Mouse (Mus musculus) retina, adult 2 months (tissue): ENCODE data around the gene Clmn.

Experiments used
- DNase-seq: peaks from one replicate; pipeline ENCODE4 v3.0.0-alpha.2; 2012; ENCODE audit warnings: low read depth, low spot score

Clmn gene

DNA sequence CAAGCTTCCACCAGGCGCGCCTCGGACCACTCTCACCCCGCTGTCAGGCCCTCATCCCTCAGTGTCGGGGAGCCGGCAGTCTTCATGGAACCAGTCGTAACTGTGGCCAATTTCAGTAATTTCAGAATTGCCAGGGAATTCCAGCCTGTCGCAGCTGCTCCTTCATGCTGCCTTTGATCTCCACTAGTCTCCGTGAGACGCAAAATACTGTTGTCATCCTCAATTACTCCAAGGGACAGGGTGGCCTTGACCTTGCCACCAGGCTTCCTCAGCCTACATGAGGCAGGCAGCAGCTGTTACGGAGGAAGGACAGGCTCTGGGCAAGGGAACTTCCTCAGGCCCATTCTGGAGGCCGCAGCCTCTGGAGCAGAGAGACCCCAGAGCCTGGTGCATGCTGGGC lies 15.5 kb upstream of the Clmn start:
- no peak for DNase-seq

DNA sequence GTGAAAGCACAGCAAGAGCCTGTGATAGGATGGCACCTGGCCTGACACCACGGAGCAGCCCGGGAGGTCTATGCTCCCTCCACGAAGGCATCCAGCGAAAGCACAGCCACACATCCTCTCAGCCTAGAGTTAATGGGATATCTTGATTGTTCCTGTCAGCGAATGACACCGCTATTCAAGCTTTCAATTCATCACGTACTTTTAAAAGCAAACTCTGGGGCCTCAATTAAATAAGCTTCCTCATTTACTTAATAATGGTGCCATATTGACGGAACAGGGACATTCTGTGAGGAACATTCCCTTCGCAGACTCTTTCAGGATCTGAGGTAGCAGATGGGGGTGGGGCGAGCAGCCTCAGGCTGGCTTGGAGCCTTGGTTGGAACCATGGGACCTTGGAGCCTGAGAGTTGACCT lies 14.7 kb upstream of the Clmn start:
- no peak for DNase-seq

DNA sequence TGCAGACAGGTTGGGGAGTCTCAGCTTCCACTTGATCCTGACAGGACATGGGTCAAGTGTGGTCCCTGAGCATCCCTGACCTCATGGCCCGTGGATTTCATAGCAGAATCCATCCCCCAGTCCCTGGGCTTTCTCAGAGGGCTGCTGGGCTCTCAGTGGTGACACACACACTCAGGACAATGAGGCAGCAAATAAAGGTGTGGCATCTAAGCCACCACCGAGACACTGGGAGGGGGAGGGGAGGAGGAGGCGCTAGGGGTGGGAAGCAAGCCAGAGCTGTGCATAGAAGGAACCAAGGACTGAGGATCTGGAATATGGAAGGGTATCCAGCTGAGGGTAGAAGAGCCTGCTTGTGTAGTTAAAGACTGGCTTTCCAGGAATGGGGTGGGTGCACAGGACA lies 11.2 kb upstream of the Clmn start:
- no peak for DNase-seq

DNA sequence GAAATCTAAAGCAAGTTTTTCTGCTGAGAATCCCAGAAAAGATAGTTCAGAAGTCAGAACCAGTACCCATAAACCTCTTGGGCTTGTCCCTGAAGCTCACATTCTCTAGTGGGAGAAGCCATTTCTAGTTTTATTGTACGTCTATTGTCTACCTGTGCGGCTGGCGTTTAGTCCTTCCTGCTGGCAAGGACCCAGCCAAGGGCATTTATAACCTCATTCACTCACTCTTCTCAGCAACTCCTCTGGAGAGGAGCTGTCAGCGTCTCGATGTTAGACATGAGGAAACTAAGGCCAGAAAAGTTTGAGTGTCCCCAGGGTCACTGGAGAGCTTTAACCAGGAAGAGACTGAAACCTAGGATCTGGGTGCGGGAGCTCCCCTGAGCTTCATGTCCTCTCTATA lies 7.1 kb upstream of the Clmn start:
- DNase-seq: no peak

DNA sequence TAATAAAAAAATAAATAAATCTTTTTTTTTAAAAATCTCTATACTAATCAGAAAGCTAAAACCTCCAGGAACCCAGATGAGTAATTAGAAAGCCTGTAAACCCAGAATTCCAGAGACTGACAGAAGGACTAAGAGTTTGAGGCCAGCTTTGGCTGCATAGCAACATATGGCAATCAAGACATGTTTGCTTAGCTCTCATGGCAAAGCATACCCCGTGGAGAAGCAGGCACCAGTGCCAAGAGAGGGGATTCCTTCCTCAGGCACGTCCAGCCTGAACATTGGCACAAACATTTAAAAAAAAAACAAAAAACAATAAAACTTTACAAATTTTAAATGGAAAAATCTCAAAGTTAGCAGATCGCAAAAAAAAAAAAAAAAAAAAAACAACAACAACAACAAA lies 4.9 kb upstream of the Clmn start:
- DNase-seq: no peak

DNA sequence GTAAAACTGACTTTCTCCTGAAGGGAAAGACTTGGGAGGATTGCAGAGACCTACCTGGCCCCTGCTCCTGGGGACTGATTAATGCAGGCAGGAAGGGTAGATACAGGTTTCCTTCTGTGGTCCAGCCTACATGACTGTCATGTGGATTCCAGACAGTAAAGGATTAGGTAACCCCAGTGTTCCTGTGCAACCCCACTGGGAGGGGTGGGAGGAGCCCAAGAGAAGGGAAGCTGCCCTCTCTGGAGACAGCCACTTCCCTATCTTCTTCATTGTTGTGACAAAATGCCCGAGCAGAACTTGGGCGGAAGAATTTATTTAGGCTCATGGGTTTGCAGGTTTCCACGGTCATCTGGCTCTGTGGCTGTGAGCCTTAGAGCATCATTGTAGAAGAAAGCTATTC lies 3.6 kb upstream of the Clmn start:
- no peak for DNase-seq

DNA sequence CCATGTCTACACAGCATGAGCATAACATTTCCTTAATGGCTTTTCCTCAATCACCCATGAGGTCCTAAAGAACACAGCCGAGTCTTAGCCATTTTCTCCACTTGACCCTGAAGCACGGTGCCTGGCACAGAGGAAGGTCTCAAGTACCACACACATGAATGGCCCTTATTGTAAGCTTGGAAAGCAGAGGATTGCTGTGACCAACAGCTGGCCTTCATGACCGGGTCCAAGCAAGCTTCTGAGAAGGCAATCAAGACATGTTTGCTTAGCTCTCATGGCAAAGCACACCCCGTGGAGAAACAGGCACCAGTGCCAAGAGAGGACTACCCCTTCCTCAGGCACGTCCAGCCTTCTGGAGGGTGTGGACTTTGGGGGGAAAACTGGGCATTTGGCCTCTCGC lies 3.0 kb upstream of the Clmn start:
- no peak for DNase-seq

GRCm38 (mm10) chr12:104865166-104865535 lies 275 bp upstream of the Clmn start:
- DNase-seq: no peak

DNA sequence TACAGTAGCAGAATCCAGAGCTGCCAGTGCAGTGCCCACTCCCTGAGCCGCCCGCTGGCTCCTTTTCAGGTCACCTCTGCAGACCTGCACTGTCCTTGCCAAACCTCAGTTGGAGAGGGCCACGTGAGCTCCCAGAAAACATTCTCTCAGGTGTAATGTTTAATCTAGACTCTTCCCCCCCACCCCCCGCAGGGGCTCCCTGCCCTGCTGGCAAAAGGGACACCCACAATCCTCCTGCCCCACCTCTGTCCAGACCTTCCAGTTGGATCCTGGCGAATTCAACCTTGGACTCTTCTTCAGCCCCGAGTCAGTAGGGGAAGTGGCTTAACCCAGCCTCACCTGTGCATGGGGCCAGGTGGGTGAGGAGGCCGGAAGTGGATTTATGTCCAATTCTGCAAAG lies 1.2 kb downstream of the Clmn start:
- DNase-seq: no peak

GRCm38 (mm10) chr12:104859140-104859539 lies 5.7 kb downstream of the Clmn start:
- no peak for DNase-seq

GRCm38 (mm10) chr12:104858732-104859131 lies 6.1 kb downstream of the Clmn start:
- no peak for DNase-seq

- DNase-seq: no peak
Observed at GRCm38 (mm10) chr12:104857614-104858013, 7.3 kb downstream of the Clmn start.

DNA sequence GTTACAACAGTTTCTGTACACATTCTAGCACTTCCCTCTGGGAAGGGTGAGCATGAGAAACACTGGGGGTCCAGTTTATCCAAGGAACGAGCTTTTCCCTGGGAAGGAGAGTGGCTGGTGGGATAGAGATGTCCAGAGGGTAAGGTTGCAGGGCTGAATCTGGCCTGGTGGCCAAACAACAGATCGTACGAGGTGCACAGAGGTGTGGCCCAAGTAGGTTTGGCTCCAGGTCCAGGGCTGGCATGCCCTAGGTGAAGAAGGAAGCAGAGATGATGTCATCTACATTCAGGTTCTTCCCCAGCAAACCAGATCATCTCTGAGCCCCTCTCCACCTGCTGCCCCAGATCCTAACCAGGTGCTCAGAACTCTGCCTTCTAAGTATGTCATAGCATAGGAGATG lies 8.3 kb downstream of the Clmn start:
- DNase-seq: no peak

- no peak for DNase-seq
Observed at GRCm38 (mm10) chr12:104855548-104855947, 9.3 kb downstream of the Clmn start.

- DNase-seq: no peak
Observed at GRCm38 (mm10) chr12:104854826-104855225, 10.1 kb downstream of the Clmn start.

DNA sequence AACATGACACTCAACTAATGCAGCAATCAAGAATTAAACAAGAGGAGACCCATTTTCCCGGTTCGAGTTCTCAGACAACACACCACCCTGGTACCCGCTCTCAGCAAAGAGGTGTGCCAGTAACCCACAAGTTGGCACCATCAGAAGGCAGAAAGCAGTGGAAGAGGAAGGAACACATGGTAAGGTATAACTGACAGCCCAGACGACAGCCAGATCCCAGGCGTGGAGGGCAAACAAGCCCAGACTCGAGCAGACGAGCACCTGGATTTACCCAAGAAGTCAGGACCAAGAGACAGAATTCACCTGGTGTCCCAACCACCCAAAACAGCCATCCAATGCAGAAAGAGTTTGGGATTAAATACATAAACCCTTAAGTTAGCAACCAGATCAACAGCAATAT lies 11.5 kb downstream of the Clmn start:
- no peak for DNase-seq

DNA sequence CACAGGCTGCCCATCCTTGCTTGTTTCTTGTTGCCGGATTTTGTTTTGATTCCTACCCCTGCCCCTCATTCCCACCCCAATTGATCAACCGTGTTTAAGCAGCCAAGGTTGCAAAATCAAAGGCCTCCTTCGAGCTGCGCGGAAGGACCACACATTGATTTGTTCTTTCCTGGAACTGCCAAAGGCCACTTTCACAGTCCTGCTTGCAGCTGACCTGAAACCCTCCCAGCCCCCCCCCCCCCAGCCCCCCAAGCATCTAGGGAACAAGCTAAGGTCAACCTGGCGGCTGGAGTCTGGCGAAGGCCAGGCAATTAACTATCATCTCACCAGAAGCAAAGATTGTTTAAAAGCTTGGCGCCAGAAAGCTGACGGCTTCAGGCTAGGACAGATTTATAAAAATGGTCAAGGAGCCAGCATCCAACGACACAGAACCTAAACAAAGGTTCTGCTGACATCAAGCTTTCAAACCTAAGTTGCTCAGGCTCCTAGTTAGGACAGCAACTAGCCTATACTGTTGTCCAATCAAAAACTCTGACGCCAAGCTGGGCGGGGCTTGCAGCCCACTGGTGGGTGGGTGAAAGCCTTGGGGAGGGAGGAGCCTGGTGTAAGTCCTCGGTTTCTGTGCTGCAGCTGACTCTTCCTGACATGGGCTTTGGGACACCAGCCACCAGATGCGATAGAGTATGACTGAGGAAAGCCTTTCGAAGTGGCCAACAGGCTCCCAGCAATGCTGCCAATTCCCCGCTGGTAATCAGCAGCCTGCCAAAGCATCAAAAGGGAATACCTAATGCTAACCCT lies 13.0 kb downstream of the Clmn start:
- DNase-seq: no peak

- no peak for DNase-seq
Observed at GRCm38 (mm10) chr12:104850119-104850518, 14.8 kb downstream of the Clmn start.

DNA sequence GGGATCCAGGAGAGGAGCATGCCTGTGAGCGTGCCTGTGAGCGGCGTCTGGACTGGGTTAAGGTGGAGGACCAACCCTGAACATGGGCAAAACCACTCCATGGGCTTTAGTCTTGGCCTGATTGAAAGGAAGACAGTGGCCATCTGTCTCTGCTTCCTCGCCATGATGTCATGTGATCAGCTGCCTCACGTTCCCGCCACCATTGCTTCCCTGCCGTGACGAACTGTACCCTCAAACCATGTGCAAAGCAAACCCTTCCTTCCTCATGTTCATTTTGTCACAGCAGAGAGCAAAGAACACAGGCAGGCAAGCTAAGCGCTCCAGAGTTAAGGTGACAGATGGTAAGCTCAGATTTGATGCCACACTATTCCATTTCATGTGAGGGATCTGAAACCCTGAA lies 16.2 kb downstream of the Clmn start:
- DNase-seq: no peak

DNA sequence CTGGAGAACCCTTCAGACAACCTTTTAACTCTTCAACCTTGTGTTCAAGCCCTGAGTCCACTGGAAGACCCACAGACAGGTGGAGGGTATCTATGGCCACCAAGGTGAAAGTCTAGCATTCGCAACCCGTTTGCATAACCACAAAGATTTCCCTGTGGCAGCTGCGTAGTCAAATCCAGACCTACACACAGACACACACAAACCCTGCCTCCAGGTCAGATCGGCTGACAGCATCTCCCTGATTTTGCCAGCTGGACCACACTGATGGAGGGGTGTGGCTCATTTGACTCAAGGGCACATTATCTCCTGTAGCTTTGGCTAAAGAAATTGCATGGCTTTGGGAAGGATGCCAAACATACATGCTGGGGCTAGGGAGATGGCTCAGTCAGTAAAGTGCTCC lies 17.6 kb downstream of the Clmn start:
- no peak for DNase-seq

- DNase-seq: no peak
Observed at GRCm38 (mm10) chr12:104845707-104846106, 19.2 kb downstream of the Clmn start.

DNA sequence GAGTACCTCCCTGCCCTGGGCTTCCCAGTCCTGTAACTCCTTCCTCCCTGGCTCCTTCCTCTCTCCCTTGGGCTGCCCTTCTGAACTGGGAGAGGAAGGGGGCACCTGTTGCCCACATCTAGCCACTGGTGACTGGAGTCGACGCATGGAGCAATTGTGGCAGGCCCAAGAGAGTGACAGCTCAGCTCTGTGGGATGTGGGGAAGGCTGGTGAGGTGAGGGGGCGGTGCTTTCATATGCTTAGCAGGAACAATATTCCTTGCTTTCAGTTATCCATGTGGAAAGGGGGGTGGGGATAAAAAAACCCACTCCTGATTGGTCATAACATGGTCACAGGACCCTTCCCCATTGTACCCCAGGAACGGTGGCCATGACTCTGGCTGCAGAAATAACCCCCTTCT lies 19.9 kb downstream of the Clmn start:
- DNase-seq: no peak

GRCm38 (mm10) chr12:104844279-104844678 lies 20.6 kb downstream of the Clmn start:
- no peak for DNase-seq

- no peak for DNase-seq
Observed at GRCm38 (mm10) chr12:104841256-104841655, 23.6 kb downstream of the Clmn start.
